ENCODE assay signal across 12 mouse cellular contexts in genomic region chr16:43094756-43095155, GRCm38 (mm10).
"Had no signal": no experiment of that assay in that cellular context is flagged by ENCODE, and none has a peak within 500 bp of the region (broad histone marks: within the 10 kb centered on the region; RNA-seq: fewer than 3 reads in every experiment).

No protein-coding gene starts in this region.

- H3K27me3 ChIP-seq: limb, embryonic 15.5 days; liver, embryonic 12.5 days; midbrain, embryonic 15.5 days; neural tube, embryonic 12.5 days had no signal

- H3K27ac ChIP-seq: limb, embryonic 15.5 days; liver, embryonic 12.5 days; midbrain, embryonic 15.5 days; neural tube, embryonic 12.5 days; stomach, postnatal 0 days had no signal

- H3K4me1 ChIP-seq: limb, embryonic 15.5 days; liver, embryonic 12.5 days; midbrain, embryonic 15.5 days; neural tube, embryonic 12.5 days had no signal

- H3K9ac ChIP-seq: limb, embryonic 15.5 days; liver, embryonic 12.5 days; lung, embryonic 14.5 days; midbrain, embryonic 15.5 days; neural tube, embryonic 12.5 days had no signal

- DNase-seq: kidney, postnatal 14 days; layer of hippocampus, postnatal 36 days; lung, embryonic 14.5 days; lung, postnatal 10 days; lung, postnatal 4 days; thymus, postnatal 4 days had no signal

- H3K4me2 ChIP-seq: limb, embryonic 15.5 days; liver, embryonic 12.5 days; lung, embryonic 14.5 days; midbrain, embryonic 11.5 days; midbrain, embryonic 15.5 days; neural tube, embryonic 12.5 days had no signal

- H3K36me3 ChIP-seq: limb, embryonic 15.5 days; liver, embryonic 12.5 days; midbrain, embryonic 15.5 days; neural tube, embryonic 12.5 days had no signal

- ATAC-seq: liver, embryonic 12.5 days; midbrain, embryonic 15.5 days had no signal

- H3K4me3 ChIP-seq: limb, embryonic 15.5 days; liver, embryonic 12.5 days; midbrain, embryonic 15.5 days; neural tube, embryonic 12.5 days had no signal

- H3K9me3 ChIP-seq: limb, embryonic 15.5 days; liver, embryonic 12.5 days; midbrain, embryonic 15.5 days; neural tube, embryonic 12.5 days had no signal
